Mouse (Mus musculus) heart, embryonic 14.5 days (tissue): ENCODE measurements around the gene Fmnl2. TPM values are rescaled to one million over a fixed set of nuclear protein-coding genes. Genes with fewer than 3 reads are reported as not detected.

Source experiments
- ATAC-seq: fragments of 200-750 bp; cut with Nextera tagmentation; 2 replicates; pipeline ENCODE4 v1.8.0; 2017; ENCODE audit warnings: low read depth, moderate TSS enrichment; ENCODE audit not compliant: insufficient number of reproducible peaks, insufficient read depth, low FRiP score
- H3K27ac ChIP-seq, 2 experiments: fragments of 200-500 bp in 1 of 2; fragments of 300-500 bp in 1 of 2; sonication (generic) in 1 of 2; replicated peaks in 1 of 2; 2 replicates each; pipeline ENCODE4 v1.5.1; 2012 to 2014; ENCODE audit warnings: low read depth in 2 of 2, low read length in 2 of 2, control low read depth in 1 of 2, mild to moderate bottlenecking in 1 of 2, mixed read lengths in 1 of 2; ENCODE audit not compliant: control insufficient read depth in 1 of 2, insufficient read depth in 1 of 2
- H3K27me3 ChIP-seq: fragments of 300-500 bp; sonication (generic); 2 replicates; pipeline ENCODE4 v1.6.1; 2014; ENCODE audit warnings: mild to moderate bottlenecking, low read length, control low read depth; ENCODE audit not compliant: control insufficient read depth, insufficient read depth
- H3K36me3 ChIP-seq: fragments of 300-500 bp; sonication (generic); 2 replicates; pipeline ENCODE4 v1.6.1; 2014; ENCODE audit warnings: mild to moderate bottlenecking, control low read depth, low read length, mixed read lengths; ENCODE audit not compliant: control insufficient read depth, insufficient read depth
- H3K4me1 ChIP-seq, 2 experiments: fragments of 200-500 bp in 1 of 2; fragments of 300-500 bp in 1 of 2; sonication (generic) in 1 of 2; 2 replicates each; pipeline ENCODE4 v1.6.1; 2012 to 2014; ENCODE audit warnings: low read length in 2 of 2, control low read depth in 1 of 2, mixed read lengths in 1 of 2; ENCODE audit not compliant: control insufficient read depth in 2 of 2, insufficient read depth in 2 of 2
- H3K4me2 ChIP-seq: fragments of 300-500 bp; sonication (generic); 2 replicates; pipeline ENCODE4 v1.6.1; 2014; ENCODE audit warnings: mild to moderate bottlenecking, low read length
- H3K4me3 ChIP-seq, 2 experiments: fragments of 200-500 bp in 1 of 2; fragments of 300-500 bp in 1 of 2; sonication (generic) in 1 of 2; 2 replicates each; pipeline ENCODE4 v1.5.1; 2012 to 2014; ENCODE audit warnings: low read length in 2 of 2, mild to moderate bottlenecking in 2 of 2, control low read depth in 1 of 2, low read depth in 1 of 2, moderate library complexity in 1 of 2; ENCODE audit not compliant: control insufficient read depth in 1 of 2, insufficient read depth in 1 of 2
- H3K9ac ChIP-seq: fragments of 300-500 bp; sonication (generic); 2 replicates; pipeline ENCODE4 v1.6.1; 2014; ENCODE audit warnings: mild to moderate bottlenecking, low read length
- H3K9me3 ChIP-seq: fragments of 300-500 bp; sonication (generic); 2 replicates; pipeline ENCODE4 v1.6.1; 2016; ENCODE audit warnings: low read length, control low read depth; ENCODE audit not compliant: control insufficient read depth
- WGBS: fragments of 180-500 bp; shearing (Covaris S2); extraction: QIAGEN DNeasy Blood & Tissue Kit; methylation state at CpG from one replicate; pipeline ENCODE4 v1.1.7; 2014; 5-methylcytosine and 5-hydroxymethylcytosine counted together
- polyA plus RNA-seq: library from polyadenylated mRNA; unstranded; fragments of >200 nt; fragmentation: Nextera tagmentation; extraction: Ambion mirVana; gene quantifications from 2 replicates; pipeline ENCODE4 v1.2.1, GENCODE M21; 2014

Gene Fmnl2
- polyA plus RNA-seq, 1 experiment from 2014 or later = 1.7 TPM

GRCm38 (mm10) chr2:52957771-52958534, 100.3 kb downstream of the Fmnl2 start:
- Histone ChIP-seq H3K27me3 (no peaks in the 10 kb centered on the region), H3K9ac (no peak overlapping the region; the same call in 1 of the 2 replicates), H3K4me1 (peaks cover 10 to 14% of the 10 kb centered on the region in 2 experiments), H3K4me3 (no peak overlapping the region), H3K36me3 (no peaks in the 10 kb centered on the region), H3K9me3 (no peaks in the 10 kb centered on the region), H3K27ac (0 out of 4 replicates have a peak overlapping the region, but pooled peaks of 1 of the 2 experiments have one; percentile 8), H3K4me2 (peak overlapping the region; percentile 66; the same call in 1 of the 2 replicates)
- no peak for ATAC-seq
- WGBS = 63% methylated on average over 8 of the region's 8 CpGs

DNA sequence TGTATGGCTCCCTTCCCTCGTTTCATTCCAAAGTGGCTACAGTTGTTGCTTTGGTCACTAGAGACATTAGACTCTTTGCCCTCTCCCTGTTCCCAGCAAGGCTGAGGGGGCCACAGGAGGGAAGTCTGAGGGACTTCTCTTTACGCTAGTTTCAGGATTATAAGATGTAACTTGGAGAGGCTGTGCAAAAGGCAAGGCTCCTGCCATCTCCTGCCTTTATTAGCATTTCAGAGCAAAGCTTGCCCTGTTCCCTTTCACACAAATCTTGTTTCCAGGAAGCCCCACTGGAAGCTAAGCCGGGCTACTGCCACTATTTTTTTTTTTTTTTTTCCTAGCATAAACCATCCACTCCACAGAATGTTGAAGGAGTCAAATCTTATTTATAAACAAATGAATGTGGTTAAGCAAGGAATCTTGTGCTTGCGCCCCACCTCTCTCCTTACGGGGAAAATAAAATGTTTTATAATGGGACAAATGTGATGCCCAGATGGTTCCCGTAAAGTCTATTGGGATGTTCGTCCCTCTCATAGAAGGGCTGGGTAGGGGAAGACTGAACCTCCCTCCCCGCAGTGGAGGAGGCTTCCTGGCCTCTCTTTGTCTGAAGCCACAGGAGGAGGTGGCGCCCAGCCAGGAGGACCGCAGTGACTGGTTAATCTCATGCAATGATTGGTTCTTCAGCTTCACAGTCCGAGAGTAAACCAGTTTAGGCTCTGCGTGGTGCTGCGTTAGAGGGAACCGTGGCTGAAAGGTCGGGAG, 101.1 kb downstream of the Fmnl2 start:
- peak overlapping the region; percentile 66 for H3K4me2 ChIP-seq
- H3K4me1 ChIP-seq = peaks cover 10 to 14% of the 10 kb centered on the region in 2 experiments
- no peaks in the 10 kb centered on the region for H3K36me3 ChIP-seq
- peak; percentile 82 for ATAC-seq
- 0 out of 4 replicates have a peak overlapping the region, but pooled peaks of 1 of the 2 experiments have one; percentile 8 for H3K27ac ChIP-seq
- WGBS = 6% methylated on average over 15 of the region's 15 CpGs
- H3K27me3 ChIP-seq = no peaks in the 10 kb centered on the region
- peak overlapping the region; percentile 49 for H3K9ac ChIP-seq
- no peaks in the 10 kb centered on the region for H3K9me3 ChIP-seq
- H3K4me3 ChIP-seq = peak overlapping the region; percentile 17 to 21; a peak in 3 of 4 replicates

DNA sequence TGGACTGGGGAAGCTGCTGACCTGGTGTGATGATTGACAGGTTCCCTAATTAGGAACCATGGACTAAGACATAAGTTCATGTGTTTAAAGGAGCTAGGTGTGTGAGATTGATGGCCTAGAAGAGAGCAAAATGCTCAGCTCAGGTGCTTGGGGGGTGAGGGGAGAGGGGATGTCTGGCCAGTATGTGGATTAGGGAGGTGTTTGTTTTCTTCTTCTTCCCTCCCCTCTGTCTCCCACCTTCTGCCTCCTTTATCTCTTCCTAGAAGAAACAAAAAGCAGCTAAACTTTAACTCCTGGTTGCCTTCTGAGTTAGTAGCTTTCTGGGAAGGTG, 101.6 kb downstream of the Fmnl2 start:
- H3K36me3 ChIP-seq = no peaks in the 10 kb centered on the region
- H3K4me2 ChIP-seq = peak overlapping the region; percentile 66
- peak overlapping the region; percentile 17 to 21; a peak in 3 of 4 replicates for H3K4me3 ChIP-seq
- H3K4me1 ChIP-seq = peaks cover 10 to 14% of the 10 kb centered on the region in 2 experiments
- H3K9me3 ChIP-seq = no peaks in the 10 kb centered on the region
- H3K9ac ChIP-seq = peak overlapping the region; percentile 49
- no peak for ATAC-seq
- no peaks in the 10 kb centered on the region for H3K27me3 ChIP-seq
- no peak overlapping the region for H3K27ac ChIP-seq

GRCm38 (mm10) chr2:52959982-52960381, 102.3 kb downstream of the Fmnl2 start:
- Histone ChIP-seq H3K4me1 (peaks cover 10 to 14% of the 10 kb centered on the region in 2 experiments), H3K27me3 (no peaks in the 10 kb centered on the region), H3K9ac (no peak overlapping the region), H3K4me2 (no peak overlapping the region), H3K27ac (no peak overlapping the region), H3K4me3 (no peak overlapping the region), H3K9me3 (no peaks in the 10 kb centered on the region), H3K36me3 (no peaks in the 10 kb centered on the region)
- ATAC-seq = no peak
- 19% methylated on average over 3 of the region's 3 CpGs for WGBS

DNA sequence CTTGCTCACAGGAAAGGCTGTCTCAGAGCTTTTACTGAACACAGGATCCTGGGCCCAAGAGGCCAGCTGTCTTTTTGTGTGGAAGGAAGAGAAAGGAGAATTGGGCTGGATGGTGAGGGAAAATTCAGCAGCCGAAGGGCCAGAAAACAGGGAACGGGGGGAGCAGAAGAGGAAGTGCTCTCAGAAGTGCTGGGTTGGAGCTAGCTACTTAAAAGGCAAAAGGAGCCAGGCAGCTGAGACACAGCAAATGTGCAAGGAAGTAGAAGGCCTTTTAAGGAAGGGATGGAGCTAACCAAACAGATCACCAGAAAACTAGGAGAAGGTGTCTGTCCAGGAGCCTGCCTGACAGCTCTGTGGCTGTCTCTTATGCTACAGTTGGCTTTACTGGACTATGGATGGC, 103.0 kb downstream of the Fmnl2 start:
- no peaks in the 10 kb centered on the region for H3K36me3 ChIP-seq
- H3K4me3 ChIP-seq = no peak overlapping the region
- no peak for ATAC-seq
- H3K9me3 ChIP-seq = no peaks in the 10 kb centered on the region
- H3K4me2 ChIP-seq = no peak overlapping the region
- WGBS = 41% methylated on average over 2 of the region's 2 CpGs
- H3K4me1 ChIP-seq = peaks cover 10 to 14% of the 10 kb centered on the region in 2 experiments
- H3K9ac ChIP-seq = no peak overlapping the region
- no peaks in the 10 kb centered on the region for H3K27me3 ChIP-seq
- no peak overlapping the region for H3K27ac ChIP-seq

- no peak for ATAC-seq
- Histone ChIP-seq H3K4me2 (no peak overlapping the region), H3K27me3 (no peaks in the 10 kb centered on the region), H3K9ac (no peak overlapping the region), H3K9me3 (no peaks in the 10 kb centered on the region), H3K4me3 (no peak overlapping the region), H3K36me3 (no peaks in the 10 kb centered on the region), H3K27ac (no peak overlapping the region), H3K4me1 (peaks cover 6 to 10% of the 10 kb centered on the region in 2 experiments)
- WGBS = 83% methylated on average over 1 of the region's 1 CpGs
These were observed 105.8 kb downstream of the Fmnl2 start for GRCm38 (mm10) chr2:52963439-52963838.

DNA sequence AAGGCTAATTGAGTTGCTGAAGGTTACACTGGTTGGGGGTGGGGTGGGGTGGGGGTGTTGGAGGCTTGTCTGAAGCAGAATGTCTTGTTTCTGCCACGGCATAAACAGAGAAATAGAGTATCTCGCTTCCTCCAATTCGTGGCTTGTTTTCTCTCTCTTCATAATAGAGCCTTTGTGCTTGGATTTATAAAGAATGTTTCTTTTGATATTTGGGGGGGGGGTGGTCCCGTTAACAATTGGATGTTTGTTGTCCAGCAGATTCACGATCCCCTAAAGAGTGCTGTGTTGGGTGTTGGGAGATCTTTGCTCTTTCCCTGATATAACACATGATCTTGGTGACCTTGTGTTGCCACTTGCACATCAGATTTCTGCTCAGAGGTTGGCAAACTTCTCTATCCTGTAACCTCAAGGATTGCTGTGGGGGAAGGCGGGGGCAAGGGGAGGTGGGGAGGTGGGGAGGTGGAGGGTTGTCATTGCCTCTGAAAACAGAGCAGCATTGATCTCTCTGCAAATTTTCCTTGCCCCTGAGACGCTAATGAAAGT, 106.8 kb downstream of the Fmnl2 start:
- no peak for ATAC-seq
- WGBS = 60% methylated on average over 7 of the region's 7 CpGs
- Histone ChIP-seq H3K4me1 (peaks cover 0 to under 1% of the 10 kb centered on the region in 2 experiments; a peak in 2 of 4 replicates), H3K27me3 (no peaks in the 10 kb centered on the region), H3K4me3 (no peak overlapping the region), H3K4me2 (no peak overlapping the region), H3K9me3 (no peaks in the 10 kb centered on the region), H3K36me3 (no peaks in the 10 kb centered on the region), H3K27ac (no peak overlapping the region), H3K9ac (no peak overlapping the region)
